Mouse (Mus musculus): ENCODE results near the gene Ubac2.

GRCm38 (mm10) chr14:121960531-121960930 is 82.1 kb downstream of the Ubac2 start:
- no peak for TF ChIP-seq HCFC1 (IDR thresholded peaks at IDR 0.05; ENCODE audit: borderline replicate concordance, insufficient read depth, low read length)
- no peak for TF ChIP-seq MAFK (IDR thresholded peaks at IDR 0.05; ENCODE audit: insufficient read depth, low read depth, low read length)
- no peak for TF ChIP-seq CHD2 (IDR thresholded peaks at IDR 0.05; ENCODE audit: low read depth, low read length)
- TF ChIP-seq ZC3H11A (IDR thresholded peaks at IDR 0.05; ENCODE audit: borderline replicate concordance, low read depth, low read length) = no peak

All from ES-E14 (cell line).